ENCODE assay signal across 40 mouse cellular contexts in the genomic region with DNA sequence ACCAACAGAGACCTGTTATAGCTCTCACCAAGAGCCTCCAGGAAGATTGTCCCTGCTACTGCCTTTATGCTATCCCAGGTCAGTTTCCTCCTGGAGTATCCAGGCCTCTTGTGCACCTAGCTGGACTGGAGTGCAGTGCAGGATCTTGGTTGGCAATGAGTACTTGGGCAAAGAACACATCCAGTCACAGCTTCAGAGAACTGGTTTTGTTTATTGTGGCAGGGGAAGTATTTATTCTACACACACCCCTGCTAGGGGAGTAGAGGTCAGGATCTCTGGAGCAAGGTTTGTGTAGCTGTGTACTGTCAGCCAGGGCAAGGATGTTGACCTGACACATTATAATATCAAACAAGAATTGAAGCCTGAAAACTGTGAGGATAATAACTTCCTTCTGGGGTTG. TPM values are rescaled to one million over a fixed set of nuclear protein-coding genes. Genes with fewer than 3 reads are reported as not detected.
"Had no signal": no experiment of that assay in that cellular context is flagged by ENCODE, and none has a peak within 500 bp of the region (broad histone marks: within the 10 kb centered on the region; RNA-seq: fewer than 3 reads in every experiment).

No protein-coding gene starts in this region.

- H3K27me3 ChIP-seq: embryonic facial prominence, embryonic 12.5 days; embryonic facial prominence, embryonic 13.5 days; embryonic facial prominence, embryonic 15.5 days; forebrain, embryonic 12.5 days; forebrain, embryonic 13.5 days; forebrain, embryonic 15.5 days had no signal

- H3K36me3 ChIP-seq: embryonic facial prominence, embryonic 10.5 days; embryonic facial prominence, embryonic 12.5 days; embryonic facial prominence, embryonic 13.5 days; embryonic facial prominence, embryonic 15.5 days; forebrain, embryonic 10.5 days; forebrain, embryonic 12.5 days; forebrain, embryonic 15.5 days had no signal

- ATAC-seq: forebrain, embryonic 13.5 days; forebrain, embryonic 14.5 days; forebrain, embryonic 15.5 days; forebrain, embryonic 16.5 days; forebrain, postnatal 0 days had no signal

- DNase-seq: cerebellum, adult 2 months; cerebellum, adult 8-10 months; cerebellum, adult 9-10 months; cerebellum, adult 9-11 months; cerebellum, postnatal 10 days; cerebellum, postnatal 14 days; cerebellum, postnatal 25 days; cerebellum, postnatal 36 days; embryo, embryonic 11 days; forebrain, postnatal 0 days; gastrocnemius, adult 2 months; gastrocnemius, postnatal 10 days; gastrocnemius, postnatal 14 days; gastrocnemius, postnatal 25 days; gastrocnemius, postnatal 36 days; heart, adult 11 months; heart, adult 18-20 months; heart, adult 2 months had no signal

- H3K9me3 ChIP-seq: embryonic facial prominence, embryonic 10.5 days; embryonic facial prominence, embryonic 12.5 days; embryonic facial prominence, embryonic 13.5 days; embryonic facial prominence, embryonic 15.5 days; forebrain, embryonic 12.5 days; forebrain, embryonic 15.5 days had no signal

- H3K4me3 ChIP-seq: embryonic facial prominence, embryonic 10.5 days; embryonic facial prominence, embryonic 12.5 days; embryonic facial prominence, embryonic 13.5 days; embryonic facial prominence, embryonic 15.5 days; erythroblast, embryonic 14.5 days; forebrain, embryonic 10.5 days; forebrain, embryonic 12.5 days; forebrain, embryonic 13.5 days; forebrain, embryonic 15.5 days; gastrocnemius, adult 2 months; heart, adult 2 months had no signal

- H3K9ac ChIP-seq: embryonic facial prominence, embryonic 12.5 days; embryonic facial prominence, embryonic 13.5 days; embryonic facial prominence, embryonic 15.5 days; forebrain, embryonic 12.5 days; forebrain, embryonic 13.5 days; forebrain, embryonic 15.5 days; forebrain, postnatal 0 days had no signal

- H3K27ac ChIP-seq: embryonic facial prominence, embryonic 10.5 days; embryonic facial prominence, embryonic 12.5 days; embryonic facial prominence, embryonic 13.5 days; embryonic facial prominence, embryonic 15.5 days; forebrain, embryonic 10.5 days; forebrain, embryonic 12.5 days; forebrain, embryonic 13.5 days; forebrain, embryonic 15.5 days; gastrocnemius, adult 2 months; heart, adult 2 months had no signal

- H3K4me2 ChIP-seq: embryonic facial prominence, embryonic 12.5 days; embryonic facial prominence, embryonic 13.5 days; embryonic facial prominence, embryonic 15.5 days; forebrain, embryonic 12.5 days; forebrain, embryonic 13.5 days; forebrain, embryonic 15.5 days had no signal

- H3K4me1 ChIP-seq: embryonic facial prominence, embryonic 10.5 days; embryonic facial prominence, embryonic 12.5 days; embryonic facial prominence, embryonic 13.5 days; embryonic facial prominence, embryonic 15.5 days; forebrain, embryonic 10.5 days; forebrain, embryonic 12.5 days; forebrain, embryonic 13.5 days; forebrain, embryonic 15.5 days had no signal

RNA-seq across cellular contexts. Expression of a gene that starts 9.1 kb away (rescaled TPM):
- total RNA-seq: common myeloid progenitor, adult 5-6 weeks; forebrain, postnatal 0 days; gastrocnemius, adult 18-20 months; gastrocnemius, adult 2 months; gastrocnemius, adult 8-10 months; gastrocnemius, postnatal 10 days; gastrocnemius, postnatal 14 days; gastrocnemius, postnatal 25 days; gastrocnemius, postnatal 36 days; gastrocnemius, postnatal 4 days; granulocyte monocyte progenitor cell, adult 5-6 weeks; heart, adult 18-20 months; heart, adult 2 months had no signal
- polyA plus RNA-seq: cerebellum, adult 2 months; cortical plate, adult 2 months; embryonic facial prominence, embryonic 10.5 days; embryonic facial prominence, embryonic 11.5 days; embryonic facial prominence, embryonic 13.5 days; erythroblast, embryonic 14.5 days; forebrain, embryonic 10.5 days; forebrain, embryonic 11.5 days; forebrain, embryonic 12.5 days; forebrain, embryonic 13.5 days; forebrain, embryonic 14.5 days; forebrain, embryonic 15.5 days; forebrain, embryonic 16.5 days; forebrain, postnatal 0 days; frontal cortex, adult 2 months; gonadal fat pad, adult 2 months; heart, adult 2 months had no signal

RNA-seq across cellular contexts. Expression of a gene that starts 23.7 kb away (rescaled TPM):
- total RNA-seq: common myeloid progenitor, adult 5-6 weeks; forebrain, postnatal 0 days; gastrocnemius, adult 18-20 months; gastrocnemius, adult 2 months; gastrocnemius, adult 8-10 months; gastrocnemius, postnatal 10 days; gastrocnemius, postnatal 14 days; gastrocnemius, postnatal 25 days; gastrocnemius, postnatal 36 days; gastrocnemius, postnatal 4 days; granulocyte monocyte progenitor cell, adult 5-6 weeks; heart, adult 18-20 months; heart, adult 2 months had no signal
- polyA plus RNA-seq: cerebellum, adult 2 months; cortical plate, adult 2 months; embryonic facial prominence, embryonic 10.5 days; embryonic facial prominence, embryonic 11.5 days; embryonic facial prominence, embryonic 12.5 days; embryonic facial prominence, embryonic 13.5 days; embryonic facial prominence, embryonic 14.5 days; erythroblast, embryonic 14.5 days; forebrain, embryonic 10.5 days; forebrain, embryonic 11.5 days; forebrain, embryonic 12.5 days; forebrain, embryonic 13.5 days; forebrain, embryonic 14.5 days; forebrain, embryonic 15.5 days; forebrain, embryonic 16.5 days; forebrain, postnatal 0 days; frontal cortex, adult 2 months; gonadal fat pad, adult 2 months; heart, adult 2 months had no signal

RNA-seq across cellular contexts. Expression of a gene that starts 33.1 kb away (rescaled TPM):
- total RNA-seq: common myeloid progenitor, adult 5-6 weeks; forebrain, postnatal 0 days; gastrocnemius, adult 18-20 months; gastrocnemius, adult 2 months; gastrocnemius, adult 8-10 months; gastrocnemius, postnatal 10 days; gastrocnemius, postnatal 14 days; gastrocnemius, postnatal 25 days; gastrocnemius, postnatal 36 days; gastrocnemius, postnatal 4 days; granulocyte monocyte progenitor cell, adult 5-6 weeks; heart, adult 18-20 months; heart, adult 2 months had no signal
- polyA plus RNA-seq: cerebellum, adult 2 months; cortical plate, adult 2 months; embryonic facial prominence, embryonic 10.5 days; embryonic facial prominence, embryonic 11.5 days; embryonic facial prominence, embryonic 12.5 days; embryonic facial prominence, embryonic 13.5 days; embryonic facial prominence, embryonic 14.5 days; embryonic facial prominence, embryonic 15.5 days; erythroblast, embryonic 14.5 days; forebrain, embryonic 10.5 days; forebrain, embryonic 11.5 days; forebrain, embryonic 12.5 days; forebrain, embryonic 13.5 days; forebrain, embryonic 14.5 days; forebrain, embryonic 15.5 days; forebrain, embryonic 16.5 days; forebrain, postnatal 0 days; frontal cortex, adult 2 months; gonadal fat pad, adult 2 months; heart, adult 2 months had no signal

RNA-seq across cellular contexts. Expression of a gene that starts 45.2 kb away (rescaled TPM):
- total RNA-seq: common myeloid progenitor, adult 5-6 weeks; forebrain, postnatal 0 days; gastrocnemius, adult 18-20 months; gastrocnemius, adult 2 months; gastrocnemius, adult 8-10 months; gastrocnemius, postnatal 10 days; gastrocnemius, postnatal 14 days; gastrocnemius, postnatal 25 days; gastrocnemius, postnatal 36 days; gastrocnemius, postnatal 4 days; granulocyte monocyte progenitor cell, adult 5-6 weeks; heart, adult 18-20 months; heart, adult 2 months had no signal
- polyA plus RNA-seq: cerebellum, adult 2 months; cortical plate, adult 2 months; embryonic facial prominence, embryonic 10.5 days; embryonic facial prominence, embryonic 11.5 days; embryonic facial prominence, embryonic 12.5 days; embryonic facial prominence, embryonic 13.5 days; embryonic facial prominence, embryonic 14.5 days; erythroblast, embryonic 14.5 days; forebrain, embryonic 10.5 days; forebrain, embryonic 11.5 days; forebrain, embryonic 12.5 days; forebrain, embryonic 13.5 days; forebrain, embryonic 14.5 days; forebrain, embryonic 15.5 days; forebrain, embryonic 16.5 days; forebrain, postnatal 0 days; frontal cortex, adult 2 months; gonadal fat pad, adult 2 months; heart, adult 2 months had no signal
